Mouse (Mus musculus): Measurements from ENCODE around the gene Armc2.

- no peak for TF ChIP-seq MYC (IDR thresholded peaks at IDR 0.05; ENCODE audit: low read depth, low read length)
- no peak for TF ChIP-seq MAFK (IDR thresholded peaks at IDR 0.05; ENCODE audit: borderline replicate concordance, low read depth, low read length)
- no peak for TF ChIP-seq TCF12 (IDR thresholded peaks at IDR 0.05; ENCODE audit: low read depth, low read length)
- no peak for TF ChIP-seq ELF1 (IDR thresholded peaks at IDR 0.05; ENCODE audit: low read depth, low read length)
- no peak for TF ChIP-seq CHD1 (IDR thresholded peaks at IDR 0.05; ENCODE audit: low read depth, low read length)
- no peak for TF ChIP-seq POLR2A (IDR thresholded peaks at IDR 0.05; ENCODE audit: control insufficient read depth in 1 of 2, insufficient read depth in 1 of 2, low read depth in 1 of 2, low read length in 2 of 2, poor library complexity in 1 of 2)
- no peak for TF ChIP-seq EP300 (IDR thresholded peaks at IDR 0.05; ENCODE audit: low read depth in 1 of 2, low read length in 2 of 2)
- TF ChIP-seq CTCF (IDR thresholded peaks at IDR 0.05 in 2 of 3, conservative IDR thresholded peaks at IDR 0.05 in 1 of 3; ENCODE audit: control insufficient read depth in 1 of 3, insufficient read depth in 1 of 3, low read depth in 2 of 3, low read length in 3 of 3, poor library complexity in 1 of 3, severe bottlenecking in 1 of 3): no peak
- no peak for TF ChIP-seq POLR2AphosphoS2 (IDR thresholded peaks at IDR 0.05; ENCODE audit: low read length)
- TF ChIP-seq SIN3A (IDR thresholded peaks at IDR 0.05; ENCODE audit: low read length): no peak
- no peak for TF ChIP-seq MAX (IDR thresholded peaks at IDR 0.05; ENCODE audit: low read length)
- no peak for TF ChIP-seq HCFC1 (IDR thresholded peaks at IDR 0.05; ENCODE audit: low read depth, low read length)
- no peak for TF ChIP-seq CHD2 (IDR thresholded peaks at IDR 0.05; ENCODE audit: low read length)
These were observed 23.8 kb upstream of the Armc2 start for GRCm38 (mm10) chr10:42042087-42042486.

All from MEL (cell line).